Mouse (Mus musculus): ENCODE results near the gene Tshz2. TPM values are rescaled to one million over a fixed set of nuclear protein-coding genes. Genes with fewer than 3 reads are reported as not detected.
"Not testable (repeated sequence)": the region's sequence is repeated elsewhere in the genome, so short reads cannot be mapped to it uniquely, and the experiment has no call there.

The Tshz2 gene
- polyA plus RNA-seq, 1 experiment from 2014 or later: 22.8 TPM

- Histone ChIP-seq H3K27me3 (ENCODE audit: control insufficient read depth, insufficient read depth, low read depth, low read length) (no peaks in the 10 kb centered on the region), H3K9me3 (replicated peaks; ENCODE audit: control insufficient read depth, low read length, poor library complexity, severe bottlenecking) (no peaks in the 10 kb centered on the region), H3K4me1 (ENCODE audit: control insufficient read depth, insufficient read depth, low read length) (peaks cover 2% of the 10 kb centered on the region; the same call in 1 of the 2 replicates), H3K4me2 (ENCODE audit: low read length) (no peak overlapping the region), H3K27ac (ENCODE audit: low read length) (no peak overlapping the region), H3K4me3 (ENCODE audit: low read depth, low read length) (no peak overlapping the region), H3K36me3 (ENCODE audit: control insufficient read depth, insufficient read depth, low read length) (no peaks in the 10 kb centered on the region), H3K9ac (ENCODE audit: low read depth, low read length) (no peak overlapping the region)
- ATAC-seq: no peak
- 87% methylated on average over 11 of the region's 11 CpGs for WGBS
These were observed 221.7 kb downstream of the Tshz2 start for GRCm38 (mm10) chr2:169854491-169854890.

- H3K4me2 ChIP-seq (ENCODE audit: low read length); H3K9ac ChIP-seq (ENCODE audit: low read depth, low read length); H3K36me3 ChIP-seq (ENCODE audit: control insufficient read depth, insufficient read depth, low read length); H3K4me3 ChIP-seq (ENCODE audit: low read depth, low read length); H3K27me3 ChIP-seq (ENCODE audit: control insufficient read depth, insufficient read depth, low read depth, low read length); ATAC-seq; H3K27ac ChIP-seq (ENCODE audit: low read length); H3K4me1 ChIP-seq (ENCODE audit: control insufficient read depth, insufficient read depth, low read length); H3K9me3 ChIP-seq (replicated peaks; ENCODE audit: control insufficient read depth, low read length, poor library complexity, severe bottlenecking): not testable (repeated sequence)
These were observed 224.2 kb downstream of the Tshz2 start for GRCm38 (mm10) chr2:169857041-169857440.

DNA sequence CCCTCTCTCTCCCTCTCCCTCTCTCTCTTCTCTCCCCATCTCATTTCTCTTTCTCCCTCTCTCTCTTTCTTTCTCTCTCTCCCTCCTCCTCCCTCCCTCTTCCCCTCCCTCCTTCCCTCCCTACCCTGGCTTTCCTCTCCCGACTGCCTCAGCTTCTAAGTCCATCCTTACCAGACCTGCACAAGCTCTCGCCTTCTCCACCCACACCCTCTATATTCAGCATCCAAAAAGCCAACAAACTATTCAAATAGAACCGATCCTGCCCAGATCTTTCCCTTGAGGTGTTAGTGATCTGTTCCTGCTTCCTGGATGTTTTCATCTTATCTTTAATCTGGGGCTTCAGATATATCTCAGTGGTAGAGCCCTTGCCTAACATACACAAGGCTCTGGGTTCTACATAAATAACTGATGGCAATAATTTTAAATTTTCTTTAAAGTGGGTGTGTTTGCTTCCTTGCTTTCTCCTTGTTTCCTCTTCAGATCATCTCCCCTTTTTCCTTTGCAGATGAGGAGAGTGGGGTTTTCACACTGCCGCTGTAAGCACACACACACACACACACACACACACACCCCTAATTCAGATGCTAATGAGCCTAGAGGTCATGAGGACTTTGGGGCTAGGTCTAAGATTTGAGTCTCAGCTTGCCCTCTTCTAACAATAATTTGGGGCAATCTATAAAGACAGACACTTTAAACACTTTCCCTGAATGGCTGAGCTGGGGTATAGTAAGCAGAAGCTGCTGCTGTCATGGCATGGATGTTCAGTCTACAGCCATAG is 226.5 kb downstream of the Tshz2 start:
- Histone ChIP-seq H3K27ac (ENCODE audit: low read length) (no peak overlapping the region; the same call in 1 of the 2 replicates), H3K36me3 (ENCODE audit: control insufficient read depth, insufficient read depth, low read length) (no peaks in the 10 kb centered on the region), H3K4me3 (ENCODE audit: low read depth, low read length) (no peak overlapping the region), H3K9ac (ENCODE audit: low read depth, low read length) (no peak overlapping the region), H3K4me2 (ENCODE audit: low read length) (no peak overlapping the region), H3K9me3 (replicated peaks; ENCODE audit: control insufficient read depth, low read length, poor library complexity, severe bottlenecking) (no peaks in the 10 kb centered on the region), H3K27me3 (ENCODE audit: control insufficient read depth, insufficient read depth, low read depth, low read length) (no peaks in the 10 kb centered on the region), H3K4me1 (ENCODE audit: control insufficient read depth, insufficient read depth, low read length) (peaks cover 13% of the 10 kb centered on the region)
- 47% methylated on average over 4 of the region's 4 CpGs for WGBS
- no peak for ATAC-seq

DNA sequence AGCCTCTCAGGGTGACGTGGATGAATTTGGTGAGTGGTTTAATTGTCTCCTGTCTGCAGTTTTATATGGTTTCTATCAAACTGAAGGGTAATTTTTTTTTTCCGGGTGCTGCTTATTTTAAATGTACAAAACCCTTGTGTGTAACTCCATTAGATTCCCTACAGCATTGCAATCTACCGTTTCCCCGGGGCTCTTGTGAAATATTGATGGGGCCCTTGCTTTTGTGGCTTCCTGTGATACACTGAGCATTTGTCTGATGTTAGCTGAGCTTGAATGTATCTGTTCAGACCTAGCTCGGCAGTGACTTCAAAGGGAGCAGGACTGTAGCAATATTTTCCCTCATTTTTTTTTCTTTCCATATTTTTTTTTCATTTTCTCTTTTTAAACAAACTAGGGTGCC is 228.1 kb downstream of the Tshz2 start:
- no peak for ATAC-seq
- Histone ChIP-seq H3K27me3 (ENCODE audit: control insufficient read depth, insufficient read depth, low read depth, low read length) (no peaks in the 10 kb centered on the region), H3K27ac (ENCODE audit: low read length) (no peak overlapping the region), H3K4me2 (ENCODE audit: low read length) (no peak overlapping the region), H3K9me3 (replicated peaks; ENCODE audit: control insufficient read depth, low read length, poor library complexity, severe bottlenecking) (no peaks in the 10 kb centered on the region), H3K4me1 (ENCODE audit: control insufficient read depth, insufficient read depth, low read length) (peaks cover 13% of the 10 kb centered on the region), H3K4me3 (ENCODE audit: low read depth, low read length) (no peak overlapping the region), H3K9ac (ENCODE audit: low read depth, low read length) (no peak overlapping the region), H3K36me3 (ENCODE audit: control insufficient read depth, insufficient read depth, low read length) (no peaks in the 10 kb centered on the region)
- 42% methylated on average over 5 of the region's 5 CpGs for WGBS

GRCm38 (mm10) chr2:169862701-169863100 is 229.9 kb downstream of the Tshz2 start:
- Histone ChIP-seq H3K27me3 (ENCODE audit: control insufficient read depth, insufficient read depth, low read depth, low read length) (no peaks in the 10 kb centered on the region), H3K4me1 (ENCODE audit: control insufficient read depth, insufficient read depth, low read length) (peaks cover 13% of the 10 kb centered on the region), H3K4me2 (ENCODE audit: low read length) (no peak overlapping the region), H3K9ac (ENCODE audit: low read depth, low read length) (no peak overlapping the region), H3K4me3 (ENCODE audit: low read depth, low read length) (no peak overlapping the region), H3K9me3 (replicated peaks; ENCODE audit: control insufficient read depth, low read length, poor library complexity, severe bottlenecking) (no peaks in the 10 kb centered on the region), H3K36me3 (ENCODE audit: control insufficient read depth, insufficient read depth, low read length) (no peaks in the 10 kb centered on the region), H3K27ac (ENCODE audit: low read length) (no peak overlapping the region)
- no peak for ATAC-seq
- WGBS: 64% methylated on average over 6 of the region's 6 CpGs

DNA sequence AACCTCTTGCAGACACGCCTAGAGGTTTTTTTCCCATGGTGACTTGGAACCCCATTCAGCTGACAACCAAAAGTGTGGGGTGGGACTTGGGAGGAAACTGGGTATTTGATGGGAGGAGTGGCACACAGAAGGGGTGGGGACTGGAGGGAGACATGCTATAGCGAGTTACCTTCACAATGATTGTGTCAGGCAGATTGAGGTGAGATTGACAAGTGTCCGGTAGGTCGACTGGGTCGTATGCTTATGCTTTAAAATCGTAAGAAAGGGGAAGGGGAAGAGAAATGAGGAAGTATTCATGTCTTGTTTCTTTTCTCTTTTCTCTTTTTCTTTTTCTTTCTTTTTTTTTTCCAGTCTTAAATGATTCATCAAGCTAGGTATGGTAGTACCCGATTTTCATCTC is 236.7 kb downstream of the Tshz2 start:
- Histone ChIP-seq H3K4me2 (ENCODE audit: low read length) (no peak overlapping the region), H3K36me3 (ENCODE audit: control insufficient read depth, insufficient read depth, low read length) (no peaks in the 10 kb centered on the region), H3K4me1 (ENCODE audit: control insufficient read depth, insufficient read depth, low read length) (peaks cover 2% of the 10 kb centered on the region; the same call in 1 of the 2 replicates), H3K27ac (ENCODE audit: low read length) (no peak overlapping the region), H3K4me3 (ENCODE audit: low read depth, low read length) (no peak overlapping the region), H3K9ac (ENCODE audit: low read depth, low read length) (no peak overlapping the region), H3K27me3 (ENCODE audit: control insufficient read depth, insufficient read depth, low read depth, low read length) (no peaks in the 10 kb centered on the region), H3K9me3 (replicated peaks; ENCODE audit: control insufficient read depth, low read length, poor library complexity, severe bottlenecking) (no peaks in the 10 kb centered on the region)
- WGBS: 86% methylated on average over 7 of the region's 7 CpGs
- ATAC-seq: no peak

DNA sequence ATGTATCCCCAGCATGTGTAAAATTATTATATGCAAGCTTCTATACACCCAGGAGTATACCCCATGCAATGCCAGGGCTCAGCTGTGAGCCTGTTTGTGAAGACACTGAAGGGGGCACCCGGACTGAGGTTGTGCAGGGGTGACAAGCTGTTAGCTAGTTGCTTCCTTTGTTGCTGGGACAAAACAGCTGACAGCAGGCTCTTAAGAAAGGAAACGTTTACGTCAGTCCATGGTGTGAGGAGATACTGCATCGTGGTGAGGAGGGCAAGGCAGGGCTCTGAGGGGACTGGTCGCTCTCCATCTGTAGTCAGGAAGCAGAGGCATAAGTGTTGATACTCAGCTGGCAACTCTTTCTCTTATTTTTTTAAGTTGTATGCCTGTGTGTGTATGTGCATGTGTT is 237.7 kb downstream of the Tshz2 start:
- ATAC-seq: no peak
- 27% methylated on average over 5 of the region's 5 CpGs for WGBS
- no peak overlapping the region for H3K27ac ChIP-seq (ENCODE audit: low read length)

GRCm38 (mm10) chr2:169871436-169872060 is 238.7 kb downstream of the Tshz2 start:
- 83% methylated on average over 8 of the region's 8 CpGs for WGBS
- no peak overlapping the region for H3K4me2 ChIP-seq (ENCODE audit: low read length)
- H3K27ac ChIP-seq (ENCODE audit: low read length): no peak overlapping the region
- H3K9me3 ChIP-seq (replicated peaks; ENCODE audit: control insufficient read depth, low read length, poor library complexity, severe bottlenecking): no peaks in the 10 kb centered on the region
- H3K4me1 ChIP-seq (ENCODE audit: control insufficient read depth, insufficient read depth, low read length): peaks cover 2% of the 10 kb centered on the region; the same call in 1 of the 2 replicates
- ATAC-seq: no peak
- H3K4me3 ChIP-seq (ENCODE audit: low read depth, low read length): no peak overlapping the region
- H3K36me3 ChIP-seq (ENCODE audit: control insufficient read depth, insufficient read depth, low read length): no peaks in the 10 kb centered on the region
- no peaks in the 10 kb centered on the region for H3K27me3 ChIP-seq (ENCODE audit: control insufficient read depth, insufficient read depth, low read depth, low read length)
- no peak overlapping the region for H3K9ac ChIP-seq (ENCODE audit: low read depth, low read length)

More for the DNA sequence above, 237.7 kb downstream of the Tshz2 start:
- Histone ChIP-seq H3K4me1 (ENCODE audit: control insufficient read depth, insufficient read depth, low read length) (peaks cover 2% of the 10 kb centered on the region; the same call in 1 of the 2 replicates), H3K27me3 (ENCODE audit: control insufficient read depth, insufficient read depth, low read depth, low read length) (no peaks in the 10 kb centered on the region), H3K9me3 (replicated peaks; ENCODE audit: control insufficient read depth, low read length, poor library complexity, severe bottlenecking) (no peaks in the 10 kb centered on the region), H3K9ac (ENCODE audit: low read depth, low read length) (no peak overlapping the region), H3K4me2 (ENCODE audit: low read length) (no peak overlapping the region), H3K36me3 (ENCODE audit: control insufficient read depth, insufficient read depth, low read length) (no peaks in the 10 kb centered on the region), H3K4me3 (ENCODE audit: low read depth, low read length) (no peak overlapping the region)

GRCm38 (mm10) chr2:169873442-169873841 is 240.6 kb downstream of the Tshz2 start:
- H3K9ac ChIP-seq (ENCODE audit: low read depth, low read length): no peak overlapping the region
- peaks cover 2% of the 10 kb centered on the region; the same call in 1 of the 2 replicates for H3K4me1 ChIP-seq (ENCODE audit: control insufficient read depth, insufficient read depth, low read length)
- H3K27me3 ChIP-seq (ENCODE audit: control insufficient read depth, insufficient read depth, low read depth, low read length): no peaks in the 10 kb centered on the region
- no peak overlapping the region for H3K27ac ChIP-seq (ENCODE audit: low read length)
- no peak for ATAC-seq
- no peaks in the 10 kb centered on the region for H3K9me3 ChIP-seq (replicated peaks; ENCODE audit: control insufficient read depth, low read length, poor library complexity, severe bottlenecking)
- no peak overlapping the region for H3K4me2 ChIP-seq (ENCODE audit: low read length)
- H3K36me3 ChIP-seq (ENCODE audit: control insufficient read depth, insufficient read depth, low read length): no peaks in the 10 kb centered on the region
- H3K4me3 ChIP-seq (ENCODE audit: low read depth, low read length): no peak overlapping the region
- WGBS: 85% methylated on average over 16 of the region's 16 CpGs
